Mouse (Mus musculus): Measurements from ENCODE around the gene Sp3.

- no peak for TF ChIP-seq CTCF (IDR thresholded peaks at IDR 0.05; ENCODE audit: low read depth, low read length)
- no peak for TF ChIP-seq POLR2A (IDR thresholded peaks at IDR 0.05; ENCODE audit: borderline replicate concordance, low read depth, low read length)
Measured at GRCm38 (mm10) chr2:72983211-72983610, 3.0 kb upstream of the Sp3 start.

Measured in bone marrow macrophage, adult 2 months (primary cell).